Mouse (Mus musculus) 3T3-L1 (cell line): ENCODE measurements at regions not wholly inside any gene's neighbourhood (a gene's known extent, or its start where the extent isn't known, plus 50 kb on each side); places are given as distances from the start of the nearest gene placed in this dataset.
A peak's percentile ranks its signal among the peaks of the same experiment; 100 is the strongest.

ENCODE experiments used
- DNase-seq: peaks from one replicate; pipeline ENCODE4 v3.0.0-alpha.2; 2015; ENCODE audit warnings: low read depth, low spot score

DNA sequence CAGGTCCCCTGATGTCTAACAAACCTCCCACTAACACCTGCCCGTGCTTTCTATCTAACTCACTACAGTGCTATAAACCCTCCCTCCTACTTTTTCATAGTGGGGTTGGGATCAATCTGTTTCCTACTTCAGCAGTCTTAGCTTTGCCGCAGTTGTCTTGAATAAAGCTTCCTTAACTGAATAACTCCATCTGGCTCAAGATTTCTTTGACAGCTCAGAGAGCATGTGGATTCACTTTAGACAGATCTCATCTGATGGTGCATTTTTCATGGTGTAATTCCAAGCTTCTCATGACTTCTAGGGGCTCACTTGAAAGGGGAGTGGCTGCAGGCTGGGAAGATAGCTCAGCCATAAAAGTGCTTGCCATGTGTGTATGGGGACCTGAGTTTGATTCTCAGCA, 313.2 kb upstream of the Dpyd start:
- DNase-seq = no peak

DNA sequence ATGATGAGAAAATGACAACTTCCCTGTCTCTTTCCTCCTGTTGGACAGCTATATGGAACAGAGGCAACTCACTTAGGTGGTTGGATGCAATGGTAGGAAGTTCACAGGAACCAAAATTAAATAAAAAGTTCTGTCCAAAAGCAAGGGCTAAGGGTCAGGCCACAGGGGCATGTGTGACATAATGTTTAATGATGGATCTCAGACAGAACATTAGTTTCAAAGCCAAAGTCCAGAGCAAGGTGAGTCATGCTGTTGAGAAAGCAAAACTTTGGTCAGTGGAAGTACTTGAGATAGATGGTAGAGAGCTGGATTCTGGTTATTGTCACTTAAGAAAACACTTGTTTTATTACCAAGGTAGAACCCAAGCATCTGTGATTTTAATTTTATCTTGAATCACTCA, 286.0 kb upstream of the Dpyd start:
- no peak for DNase-seq

DNA sequence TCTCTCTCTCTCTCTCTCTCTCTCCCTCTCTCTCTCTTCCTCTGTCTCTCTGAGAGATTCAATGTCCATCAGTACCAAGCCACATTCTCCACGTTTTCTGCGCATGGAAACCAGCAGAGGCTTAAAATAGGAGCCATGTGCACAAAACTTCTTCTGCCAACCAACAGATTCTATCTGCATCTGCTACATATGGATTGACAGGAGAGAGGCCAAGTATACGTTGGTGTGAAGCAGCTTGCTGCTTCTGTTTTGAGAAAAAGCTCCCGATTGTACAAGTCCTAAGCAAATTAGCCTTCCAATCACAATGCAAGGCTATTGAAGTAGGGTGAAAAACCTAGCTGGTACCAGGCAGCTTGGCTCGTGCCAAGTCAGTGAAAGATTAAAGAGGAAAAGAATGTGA, 283.7 kb upstream of the Dpyd start:
- DNase-seq = no peak

DNA sequence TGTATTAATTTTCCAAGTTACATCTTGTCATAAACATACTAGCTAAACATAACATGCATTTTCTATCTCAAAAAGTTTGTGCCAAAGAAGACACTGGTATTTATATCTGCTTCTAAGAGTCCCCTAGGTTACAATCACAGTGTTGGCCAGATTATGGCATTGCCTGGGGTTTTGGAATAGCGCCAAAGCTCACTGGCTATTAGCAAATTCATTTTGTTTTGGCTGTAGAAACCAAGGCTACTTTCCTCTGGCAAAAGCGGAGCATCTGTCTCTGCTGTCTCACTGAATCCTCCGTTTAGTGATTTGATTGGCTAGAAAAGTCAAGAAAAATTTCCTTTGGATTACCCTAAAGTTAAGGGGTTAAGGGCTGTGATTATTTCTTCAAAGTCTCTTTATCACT, 275.0 kb upstream of the Dpyd start:
- DNase-seq = no peak

DNA sequence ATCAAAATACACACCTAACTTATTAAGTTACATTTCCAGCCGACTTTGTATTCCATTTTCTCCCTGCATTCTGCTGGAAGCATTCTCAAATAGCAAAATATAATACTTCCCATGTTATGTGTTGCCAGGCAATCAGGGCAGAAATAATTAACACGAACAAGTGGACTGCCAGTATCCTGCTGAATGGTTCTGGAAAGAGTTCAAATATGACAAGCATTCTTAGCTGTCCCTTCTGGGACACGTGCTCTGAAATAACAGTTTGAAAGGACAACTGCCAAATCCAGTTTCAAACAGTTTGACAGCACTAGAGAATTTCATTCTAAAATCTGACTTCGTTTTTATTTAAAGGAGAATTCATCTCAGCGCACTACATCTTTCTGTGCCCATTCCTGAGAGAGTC, 236.8 kb upstream of the Dpyd start:
- DNase-seq = no peak

DNA sequence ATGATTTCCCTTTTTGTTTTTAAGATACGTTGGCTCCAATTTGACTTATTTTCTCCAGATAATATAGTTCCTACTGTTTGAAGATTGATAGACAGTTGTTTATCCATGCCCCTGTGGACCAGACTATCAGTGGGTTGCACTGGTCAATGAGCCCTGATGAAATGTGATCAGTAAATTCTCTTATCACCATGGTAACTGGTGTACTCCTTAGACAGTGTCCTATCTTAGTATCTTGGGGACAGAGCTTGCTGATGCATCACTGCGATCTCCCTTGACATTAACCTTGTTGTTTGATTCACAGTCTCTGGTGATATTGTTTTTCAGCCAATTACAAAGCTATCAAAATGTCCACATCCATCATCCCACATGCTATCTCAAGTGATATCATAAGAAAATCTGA, 233.7 kb upstream of the Dpyd start:
- DNase-seq = no peak

DNA sequence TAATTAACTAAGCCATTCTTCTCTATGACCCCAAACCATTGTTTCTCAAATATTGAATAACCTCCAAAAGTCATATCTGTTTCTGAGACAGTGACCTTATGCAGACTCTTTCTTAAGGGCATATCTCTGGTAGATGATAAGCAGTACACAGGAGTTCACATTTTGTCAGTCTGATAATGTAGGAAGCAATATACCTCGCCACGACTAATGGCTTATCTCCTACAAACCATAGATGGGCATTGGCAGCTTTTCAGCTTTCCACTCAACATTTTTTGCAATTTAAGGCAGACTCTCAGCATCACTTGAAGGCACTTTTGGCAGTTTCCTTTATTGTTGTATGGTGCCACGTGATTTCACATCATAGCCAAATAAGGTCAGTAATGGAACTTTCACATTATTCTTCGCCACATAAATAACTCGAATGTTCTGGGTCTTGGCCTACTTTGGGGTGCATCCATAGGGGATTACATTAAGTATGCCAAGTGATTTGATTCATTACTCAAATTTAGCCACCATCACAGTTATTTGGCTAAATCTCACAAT, 232.7 kb upstream of the Dpyd start:
- no peak for DNase-seq

DNA sequence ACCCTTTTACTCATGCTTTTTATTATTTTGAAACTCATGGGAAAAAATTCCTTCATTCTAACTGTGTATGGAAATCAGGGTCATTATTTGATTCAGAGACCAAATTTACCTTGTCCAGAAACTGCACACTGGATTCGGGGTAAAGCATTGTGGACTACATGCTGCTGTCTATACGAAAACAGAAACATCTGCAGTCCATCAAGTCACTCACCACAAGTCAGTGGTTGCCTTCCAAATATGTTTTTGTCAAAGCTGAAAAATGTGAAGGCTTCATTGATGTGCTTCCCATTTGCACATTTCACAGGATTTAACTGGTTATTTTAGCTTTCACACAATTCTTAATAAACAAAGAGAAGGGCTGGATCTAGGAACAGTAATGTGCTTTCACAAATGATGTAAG, 230.4 kb upstream of the Dpyd start:
- peak; percentile 49 for DNase-seq

DNA sequence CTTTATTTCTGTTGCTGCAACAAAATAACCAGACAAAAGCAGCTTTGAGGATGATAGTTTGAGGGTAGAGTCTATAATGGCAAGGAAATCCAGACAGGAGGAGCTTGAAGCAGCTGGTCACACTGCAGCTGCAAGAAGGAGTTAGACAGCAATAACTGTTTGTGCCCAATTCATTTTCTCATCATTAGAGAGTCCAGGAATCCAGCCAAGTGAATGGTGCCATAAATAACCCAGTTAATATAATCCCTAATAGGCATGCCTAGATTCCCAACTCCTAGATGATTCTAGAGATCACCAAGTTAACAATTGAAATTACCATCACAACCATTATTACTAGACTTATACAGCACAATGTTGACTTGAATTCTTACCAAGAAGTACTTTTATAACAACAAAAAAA, 223.2 kb upstream of the Dpyd start:
- no peak for DNase-seq

DNA sequence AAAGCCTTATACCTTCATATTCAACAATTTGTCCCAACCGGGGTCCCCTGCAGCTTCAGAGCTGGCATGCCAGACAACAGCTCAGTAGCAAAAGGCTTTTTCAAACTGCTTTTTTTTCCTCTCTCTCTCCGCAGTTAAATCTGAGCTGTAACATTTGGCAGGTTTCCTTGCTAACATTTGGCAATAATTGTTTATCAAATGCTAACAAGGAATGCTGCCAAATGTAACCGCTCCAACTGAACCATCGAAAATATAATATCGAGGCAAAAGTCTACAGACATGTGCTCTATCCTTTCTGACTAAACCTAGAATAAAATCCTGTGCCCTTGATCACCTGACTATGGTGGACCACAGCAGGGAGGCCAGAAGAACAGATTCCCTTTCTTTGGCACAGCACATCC, 200.2 kb upstream of the Dpyd start:
- DNase-seq = no peak
